In the genomic region with DNA sequence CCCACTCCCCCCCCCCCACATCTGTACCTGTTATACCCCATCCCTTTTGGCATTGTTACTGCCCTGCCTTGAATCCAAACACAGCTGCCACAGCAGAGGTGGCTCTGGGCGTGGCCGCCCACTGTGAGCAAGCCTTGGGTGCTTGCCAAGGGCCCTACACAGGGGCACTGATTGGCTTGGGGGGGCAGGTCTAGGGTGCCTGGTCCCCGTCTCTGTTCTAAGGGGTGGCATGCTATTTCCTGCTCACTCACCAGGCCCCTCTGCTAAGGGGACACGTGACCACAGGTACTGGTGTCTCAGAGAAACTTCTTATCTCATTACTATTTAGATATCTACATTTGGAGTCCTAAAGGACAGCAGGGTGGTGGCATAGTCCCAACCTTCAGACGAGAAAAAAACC, we compare ENCODE assay signal across 8 mouse cellular contexts. TPM values are rescaled to one million over a fixed set of nuclear protein-coding genes. Genes with fewer than 3 reads are reported as not detected.
DNase-seq lines count a peak whose midpoint lies in the region; ATAC-seq lines count a peak whose summit lies in the region.

No protein-coding gene starts in this region.

- DNase-seq in embryonic facial prominence, embryonic 14.5 days (ENCODE audit: low spot score) = no peak
- DNase-seq in embryonic facial prominence, embryonic 10.5 days (ENCODE audit: low spot score) = no peak
- DNase-seq in right cerebral cortex, postnatal 10 days (ENCODE audit: low spot score in 2 of 2) = no peak

- H3K79me2 ChIP-seq in macrophage (ENCODE audit: inconsistent target) = peaks cover 45% of the 10 kb centered on the region; the same call in 1 of the 2 replicates

- H3K4me1 ChIP-seq in embryonic facial prominence, embryonic 14.5 days (ENCODE audit: control insufficient read depth, insufficient read depth, low read length) = no peaks in the 10 kb centered on the region
- peaks cover 33% of the 10 kb centered on the region for H3K4me1 ChIP-seq in embryonic facial prominence, embryonic 10.5 days
- peaks cover 64% of the 10 kb centered on the region for H3K4me1 ChIP-seq in kidney, embryonic 16.5 days (ENCODE audit: insufficient read depth, low read length)
- H3K4me1 ChIP-seq in forebrain, embryonic 13.5 days = no peaks in the 10 kb centered on the region

- 0 out of 2 replicates have a peak, but pooled peaks have one; percentile 5 for ATAC-seq in embryonic facial prominence, embryonic 14.5 days (ENCODE audit: low read depth)
- ATAC-seq in granulocyte monocyte progenitor cell, adult 5-6 weeks (replicated peaks; ENCODE audit: poor library complexity, severe bottlenecking) = peak; percentile 18; the same call in 1 of the 2 replicates
- no peak for ATAC-seq in kidney, embryonic 16.5 days (ENCODE audit: low FRiP score, low TSS enrichment)
- ATAC-seq in forebrain, embryonic 13.5 days = no peak
- no peak for ATAC-seq in cerebellum, adult (ENCODE audit: insufficient number of reproducible peaks, low FRiP score, low TSS enrichment)

- no peaks in the 10 kb centered on the region for H3K36me3 ChIP-seq in embryonic facial prominence, embryonic 14.5 days (ENCODE audit: control insufficient read depth, insufficient read depth, low read length)
- H3K36me3 ChIP-seq in embryonic facial prominence, embryonic 10.5 days (replicated peaks) = no peaks in the 10 kb centered on the region
- H3K36me3 ChIP-seq in kidney, embryonic 16.5 days (ENCODE audit: insufficient read depth, low read length) = no peaks in the 10 kb centered on the region
- H3K36me3 ChIP-seq in macrophage (ENCODE audit: inconsistent target) = peaks cover 19% of the 10 kb centered on the region
- H3K36me3 ChIP-seq in forebrain, embryonic 13.5 days (ENCODE audit: poor library complexity, severe bottlenecking) = no peaks in the 10 kb centered on the region

- H3K4me2 ChIP-seq in embryonic facial prominence, embryonic 14.5 days (ENCODE audit: low read depth, low read length) = no peak overlapping the region
- peak overlapping the region; percentile 52 for H3K4me2 ChIP-seq in kidney, embryonic 16.5 days (replicated peaks; ENCODE audit: low read depth, low read length)
- no peak overlapping the region for H3K4me2 ChIP-seq in forebrain, embryonic 13.5 days

- H3K9ac ChIP-seq in embryonic facial prominence, embryonic 14.5 days (ENCODE audit: low read depth, low read length) = no peak overlapping the region
- peak overlapping the region; percentile 57 for H3K9ac ChIP-seq in kidney, embryonic 16.5 days (replicated peaks; ENCODE audit: low read length)
- H3K9ac ChIP-seq in forebrain, embryonic 13.5 days = no peak overlapping the region

- no peak overlapping the region for H3K27ac ChIP-seq in embryonic facial prominence, embryonic 14.5 days (replicated peaks; ENCODE audit: low read depth, low read length)
- no peak overlapping the region for H3K27ac ChIP-seq in embryonic facial prominence, embryonic 10.5 days (replicated peaks)
- H3K27ac ChIP-seq in kidney, embryonic 16.5 days (ENCODE audit: low read length) = peak overlapping the region; percentile 96
- peak overlapping the region; percentile 84 for H3K27ac ChIP-seq in macrophage
- no peak overlapping the region for H3K27ac ChIP-seq in forebrain, embryonic 13.5 days

- no peaks in the 10 kb centered on the region for H3K9me3 ChIP-seq in embryonic facial prominence, embryonic 14.5 days (ENCODE audit: control insufficient read depth, low read length)
- no peaks in the 10 kb centered on the region for H3K9me3 ChIP-seq in embryonic facial prominence, embryonic 10.5 days
- H3K9me3 ChIP-seq in kidney, embryonic 16.5 days (ENCODE audit: low read length) = no peaks in the 10 kb centered on the region
- H3K9me3 ChIP-seq in forebrain, embryonic 13.5 days (replicated peaks) = no peaks in the 10 kb centered on the region

- H3K4me3 ChIP-seq in embryonic facial prominence, embryonic 14.5 days (ENCODE audit: low read depth, low read length) = no peak overlapping the region
- no peak overlapping the region for H3K4me3 ChIP-seq in embryonic facial prominence, embryonic 10.5 days
- H3K4me3 ChIP-seq in kidney, embryonic 16.5 days (ENCODE audit: low read length) = peak overlapping the region; percentile 39
- peak overlapping the region; percentile 56 for H3K4me3 ChIP-seq in macrophage (ENCODE audit: inconsistent target)
- no peak overlapping the region for H3K4me3 ChIP-seq in forebrain, embryonic 13.5 days

- 72% methylated on average over 5 of the region's 5 CpGs for WGBS in embryonic facial prominence, embryonic 14.5 days
- 85% methylated on average over 5 of the region's 5 CpGs for WGBS in embryonic facial prominence, embryonic 10.5 days
- whole genome bisulfite sequencing in kidney, embryonic 16.5 days = 46% methylated on average over 5 of the region's 5 CpGs
- 33% methylated on average over 5 of the region's 5 CpGs for WGBS in macrophage (ENCODE audit: missing documents)
- 70% methylated on average over 5 of the region's 5 CpGs for WGBS in forebrain, embryonic 13.5 days

- peaks cover 5% of the 10 kb centered on the region; the same call in 1 of the 2 replicates for H3K27me3 ChIP-seq in embryonic facial prominence, embryonic 14.5 days (replicated peaks; ENCODE audit: control insufficient read depth, insufficient read depth, low read length)
- peaks cover 39% of the 10 kb centered on the region for H3K27me3 ChIP-seq in embryonic facial prominence, embryonic 10.5 days (replicated peaks; ENCODE audit: low read depth, poor library complexity, severe bottlenecking)
- H3K27me3 ChIP-seq in kidney, embryonic 16.5 days (ENCODE audit: insufficient read depth, low read length) = no peaks in the 10 kb centered on the region
- peaks cover 19% of the 10 kb centered on the region for H3K27me3 ChIP-seq in forebrain, embryonic 13.5 days

RNA-seq across cellular contexts. Expression of gene Neurl3, which starts 1.9 kb away (rescaled TPM):
- polyA plus RNA-seq in embryonic facial prominence, embryonic 14.5 days (2014; fragmentation: Nextera tagmentation; extraction: Ambion mirVana) = 1.8 and 2.1 TPM in 2 replicates
- polyA plus RNA-seq in embryonic facial prominence, embryonic 10.5 days (2016; fragmentation: Nextera tagmentation; extraction: Ambion mirVana) = 0.27 and 0.41 TPM in 2 replicates
- total RNA-seq in granulocyte monocyte progenitor cell, adult 5-6 weeks (2014; fragmentation: Nextera tagmentation) = 9.8 and 13.1 TPM in 2 replicates
- total RNA-seq in granulocyte monocyte progenitor cell, adult 5-6 weeks (2017) = 14.4 and 17.5 TPM in 2 replicates
- 18.4 TPM in 2 replicates for polyA plus RNA-seq in kidney, embryonic 16.5 days (2015; fragmentation: Nextera tagmentation; extraction: Ambion mirVana)
- 100 to 1,000 TPM in 25 of 26 experiments, 10 to 100 TPM in 1; 94.0 to 565 (median 215) TPM for total RNA-seq in macrophage (2018; cell fraction: chromatin; rRNA removed)
- total RNA-seq in macrophage (2018; cell fraction: cytosol; rRNA removed) = 100 to 1,000 TPM in 22 of 26 experiments, 10 to 100 TPM in 4; 86.7 to 177 (median 113) TPM
- 100 to 1,000 TPM; 107 to 483 (median 177) TPM for total RNA-seq in macrophage (2018; cell fraction: nucleus; rRNA removed)
- polyA plus RNA-seq in macrophage (2018) = 58.1 to 131 TPM (median 76.9 TPM) in 3 replicates
- 0.32 and 0.43 TPM in 2 replicates for polyA plus RNA-seq in forebrain, embryonic 13.5 days (2015; fragmentation: Nextera tagmentation; extraction: Ambion mirVana)

RNA-seq across cellular contexts. Expression of gene Uggt1, which starts 28.0 kb away (rescaled TPM):
- polyA plus RNA-seq in embryonic facial prominence, embryonic 14.5 days (2014; fragmentation: Nextera tagmentation; extraction: Ambion mirVana) = 71.2 and 74.1 TPM in 2 replicates
- 44.6 and 51.2 TPM in 2 replicates for polyA plus RNA-seq in embryonic facial prominence, embryonic 10.5 days (2016; fragmentation: Nextera tagmentation; extraction: Ambion mirVana)
- total RNA-seq in granulocyte monocyte progenitor cell, adult 5-6 weeks (2014; fragmentation: Nextera tagmentation) = 63.8 and 67.1 TPM in 2 replicates
- total RNA-seq in granulocyte monocyte progenitor cell, adult 5-6 weeks (2017) = 155 and 170 TPM in 2 replicates
- polyA plus RNA-seq in kidney, embryonic 16.5 days (2015; fragmentation: Nextera tagmentation; extraction: Ambion mirVana) = 61.3 and 69.0 TPM in 2 replicates
- 100 to 1,000 TPM in 15 of 26 experiments, 10 to 100 TPM in 11; 48.9 to 176 (median 111) TPM for total RNA-seq in macrophage (2018; cell fraction: chromatin; rRNA removed)
- total RNA-seq in macrophage (2018; cell fraction: cytosol; rRNA removed) = 10 to 100 TPM; 15.0 to 71.0 (median 36.5) TPM
- 100 to 1,000 TPM in 7 of 26 experiments, 10 to 100 TPM in 19; 51.1 to 151 (median 79.1) TPM for total RNA-seq in macrophage (2018; cell fraction: nucleus; rRNA removed)
- 43.9 to 55.5 TPM (median 53.5 TPM) in 3 replicates for polyA plus RNA-seq in macrophage (2018)
- polyA plus RNA-seq in forebrain, embryonic 13.5 days (2015; fragmentation: Nextera tagmentation; extraction: Ambion mirVana) = 47.4 and 50.3 TPM in 2 replicates

RNA-seq across cellular contexts. Expression of gene Arid5a, which starts 35.0 kb away (rescaled TPM):
- polyA plus RNA-seq in embryonic facial prominence, embryonic 14.5 days (2014; fragmentation: Nextera tagmentation; extraction: Ambion mirVana) = 12.7 and 13.7 TPM in 2 replicates
- polyA plus RNA-seq in embryonic facial prominence, embryonic 10.5 days (2016; fragmentation: Nextera tagmentation; extraction: Ambion mirVana) = 3.3 and 4.5 TPM in 2 replicates
- total RNA-seq in granulocyte monocyte progenitor cell, adult 5-6 weeks (2014; fragmentation: Nextera tagmentation) = 36.0 and 42.2 TPM in 2 replicates
- 33.7 and 33.9 TPM in 2 replicates for total RNA-seq in granulocyte monocyte progenitor cell, adult 5-6 weeks (2017)
- 6.5 and 7.9 TPM in 2 replicates for polyA plus RNA-seq in kidney, embryonic 16.5 days (2015; fragmentation: Nextera tagmentation; extraction: Ambion mirVana)
- total RNA-seq in macrophage (2018; cell fraction: chromatin; rRNA removed) = 100 to 1,000 TPM in 21 of 26 experiments, 10 to 100 TPM in 5; 60.1 to 619 (median 140) TPM
- 100 to 1,000 TPM in 1 of 26 experiments, 10 to 100 TPM in 25; 17.5 to 148 (median 35.5) TPM for total RNA-seq in macrophage (2018; cell fraction: cytosol; rRNA removed)
- total RNA-seq in macrophage (2018; cell fraction: nucleus; rRNA removed) = 100 to 1,000 TPM in 17 of 26 experiments, 10 to 100 TPM in 9; 53.1 to 603 (median 117) TPM
- polyA plus RNA-seq in macrophage (2018) = 4.5 to 30.1 TPM (median 23.6 TPM) in 3 replicates
- polyA plus RNA-seq in forebrain, embryonic 13.5 days (2015; fragmentation: Nextera tagmentation; extraction: Ambion mirVana) = 1.5 and 2.2 TPM in 2 replicates

Comparison
In these comparisons a context has a peak if more than half of its experiments do, and no peak if none do; other contexts are left out.
1. ATAC-seq: peak in embryonic facial prominence, embryonic 14.5 days (single experiment) and granulocyte monocyte progenitor cell, adult 5-6 weeks (single experiment); none in kidney, embryonic 16.5 days (single experiment), forebrain, embryonic 13.5 days (single experiment) and cerebellum, adult (single experiment).
2. H3K27ac ChIP-seq: peak in kidney, embryonic 16.5 days (single experiment) and macrophage (single experiment); none in embryonic facial prominence, embryonic 14.5 days (single experiment), embryonic facial prominence, embryonic 10.5 days (single experiment) and forebrain, embryonic 13.5 days (single experiment).
3. H3K4me3 ChIP-seq: peak in kidney, embryonic 16.5 days (single experiment) and macrophage (single experiment); none in embryonic facial prominence, embryonic 14.5 days (single experiment), embryonic facial prominence, embryonic 10.5 days (single experiment) and forebrain, embryonic 13.5 days (single experiment).